Mouse (Mus musculus): Measurements from ENCODE around the gene Cenpn. TPM values are rescaled to one million over a fixed set of nuclear protein-coding genes. Genes with fewer than 3 reads are reported as not detected.
A peak's percentile ranks its signal among the peaks of the same experiment; 100 is the strongest.

Cenpn gene
- polyA plus RNA-seq, 1 experiment from 2014 or later, result 8.8 TPM

DNA sequence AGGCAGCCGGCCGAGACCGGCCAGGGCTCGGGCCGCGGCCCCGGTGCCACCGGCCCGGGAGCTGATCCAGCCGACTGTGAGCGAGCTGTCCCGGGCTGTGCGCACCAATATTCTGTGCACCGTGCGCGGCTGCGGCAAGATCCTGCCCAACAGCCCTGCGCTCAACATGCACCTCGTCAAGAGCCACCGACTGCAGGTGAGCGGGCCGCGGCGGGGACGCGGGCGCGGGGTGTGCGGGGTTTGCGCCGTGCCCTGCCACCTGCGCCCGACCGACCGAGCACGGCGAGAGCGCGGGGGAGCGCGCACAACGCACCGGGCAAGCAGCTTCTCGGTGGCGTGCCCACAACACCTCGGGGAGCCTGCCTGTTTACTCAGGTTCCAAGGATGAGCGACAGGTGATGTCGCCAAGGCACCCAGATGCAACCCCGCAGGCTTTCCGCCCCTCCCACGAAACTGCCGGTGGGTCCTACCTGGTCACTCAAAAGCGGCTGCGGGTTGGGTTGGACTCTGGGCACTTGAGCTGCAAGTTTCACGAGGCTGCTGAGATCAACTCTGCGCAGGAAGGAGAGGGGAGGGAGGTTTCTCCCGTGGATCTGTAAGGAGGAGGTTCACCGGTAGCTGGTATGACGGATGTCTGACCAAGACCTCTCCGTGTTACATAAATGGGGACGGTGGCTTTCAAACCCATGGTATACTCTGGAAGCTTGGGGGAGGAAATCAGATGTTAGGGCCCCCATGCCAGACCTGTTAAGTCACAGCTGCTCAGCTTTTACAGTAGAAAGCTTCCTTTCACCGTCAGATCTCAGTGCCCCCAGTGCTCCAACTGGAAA, 22.2 kb downstream of the Cenpn start:
- peaks cover 25% of the 10 kb centered on the region for H3K4me1 ChIP-seq
- peak; percentile 82 for ATAC-seq (replicated peaks)
- peak overlapping the region; percentile 75 for H3K4me3 ChIP-seq
- H3K9ac ChIP-seq, result peak overlapping the region; percentile 80
- H3K36me3 ChIP-seq (replicated peaks), result no peaks in the 10 kb centered on the region
- no peaks in the 10 kb centered on the region for H3K27me3 ChIP-seq (replicated peaks)
- H3K27ac ChIP-seq, result peak overlapping the region; percentile 74
- WGBS, result under 1% methylated on average over 62 of the region's 62 CpGs
- no peaks in the 10 kb centered on the region for H3K9me3 ChIP-seq
- H3K4me2 ChIP-seq, result peak overlapping the region; percentile 81

DNA sequence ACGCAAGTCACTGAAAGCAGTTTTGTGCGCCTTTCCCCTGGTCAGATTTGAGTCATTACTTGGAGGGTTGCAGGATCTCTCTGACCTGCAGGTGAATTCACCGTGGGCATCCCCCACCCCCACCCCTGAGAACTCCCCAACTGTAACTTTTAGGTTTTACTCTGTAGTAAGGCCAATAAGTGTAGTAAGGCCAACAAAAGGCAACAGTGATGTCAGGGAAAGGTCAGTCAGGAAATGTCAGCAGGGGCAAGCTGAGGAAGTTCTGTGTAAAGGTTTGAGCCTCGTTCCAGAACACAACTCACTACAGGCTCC, 22.8 kb downstream of the Cenpn start:
- Histone ChIP-seq H3K4me1 (peaks cover 25% of the 10 kb centered on the region), H3K9me3 (no peaks in the 10 kb centered on the region), H3K36me3 (replicated peaks) (no peaks in the 10 kb centered on the region), H3K4me3 (peak overlapping the region; percentile 75), H3K4me2 (peak overlapping the region; percentile 81), H3K27me3 (replicated peaks) (no peaks in the 10 kb centered on the region), H3K27ac (no peak overlapping the region), H3K9ac (peak overlapping the region; percentile 80)
- ATAC-seq (replicated peaks), result no peak
- WGBS, result 16% methylated on average over 4 of the region's 4 CpGs

DNA sequence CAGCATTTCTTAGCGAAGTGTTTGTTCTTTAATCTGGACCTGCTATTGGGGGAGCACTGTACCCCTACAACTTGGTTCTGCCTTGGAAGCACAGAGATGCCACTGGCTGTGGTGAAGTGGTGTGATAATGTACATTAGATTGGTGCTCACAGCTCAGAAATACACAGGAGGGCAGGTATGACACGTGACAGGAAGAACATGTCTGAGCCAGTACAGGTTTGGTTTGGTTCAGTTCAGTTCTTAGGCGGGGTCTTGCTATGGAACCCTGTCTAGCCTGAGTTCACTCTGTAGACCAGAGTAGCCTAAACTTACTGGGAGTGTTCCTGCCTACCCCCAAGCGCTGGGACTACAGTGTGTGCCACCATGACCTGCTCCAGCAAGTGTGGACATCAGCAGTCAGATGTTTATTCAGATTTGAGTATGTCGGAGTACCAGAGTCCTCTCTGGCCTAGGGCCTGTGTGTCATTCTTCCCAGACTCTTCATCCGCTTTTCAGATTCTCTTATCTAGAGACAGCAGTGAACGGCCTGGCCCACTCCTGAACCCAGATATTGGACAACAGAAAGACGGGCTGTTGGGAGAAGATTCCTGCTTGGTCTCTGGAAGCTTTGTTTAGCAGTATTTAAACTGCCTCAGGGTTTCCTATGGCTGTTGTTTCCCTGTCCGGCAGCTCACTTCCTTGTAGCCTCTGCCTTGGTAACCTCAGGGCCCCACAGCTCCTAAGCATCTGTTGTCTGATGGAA, 23.8 kb downstream of the Cenpn start:
- Histone ChIP-seq H3K4me1 (peaks cover 25% of the 10 kb centered on the region), H3K4me2 (0 out of 2 replicates have a peak overlapping the region, but pooled peaks have one; percentile 81), H3K36me3 (replicated peaks) (no peaks in the 10 kb centered on the region), H3K9ac (peak overlapping the region; percentile 80), H3K9me3 (no peaks in the 10 kb centered on the region), H3K27ac (no peak overlapping the region), H3K27me3 (replicated peaks) (no peaks in the 10 kb centered on the region), H3K4me3 (no peak overlapping the region)
- no peak for ATAC-seq (replicated peaks)
- 92% methylated on average over 9 of the region's 9 CpGs for WGBS

DNA sequence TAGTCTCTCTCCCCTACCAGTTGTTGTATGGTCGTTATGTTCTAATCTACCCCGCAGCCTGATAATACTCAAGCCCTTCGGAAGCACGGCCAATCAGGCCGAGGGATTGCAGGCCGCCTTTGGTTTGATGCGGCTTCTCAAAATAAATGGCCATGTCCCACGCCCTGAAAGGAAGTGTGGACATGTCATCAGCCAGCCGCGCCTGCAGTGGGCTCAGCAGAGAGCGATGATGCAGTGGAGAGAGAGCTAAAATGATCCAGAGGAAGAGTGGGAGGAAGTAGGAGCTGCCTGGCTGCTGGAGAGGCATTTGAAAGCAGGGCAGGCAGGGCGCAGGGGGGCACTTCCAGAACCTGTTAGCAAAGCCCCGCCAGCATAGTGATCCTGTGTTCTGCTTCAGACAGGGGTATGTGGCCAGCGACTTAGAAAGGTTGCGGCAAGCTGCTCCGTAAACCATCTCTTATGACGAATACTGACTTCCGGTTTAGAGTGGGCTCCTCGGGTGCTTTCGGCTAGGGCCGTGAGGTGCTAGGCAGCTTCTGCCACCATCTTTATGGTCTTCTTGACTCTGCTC, 24.8 kb downstream of the Cenpn start:
- no peaks in the 10 kb centered on the region for H3K9me3 ChIP-seq
- H3K27ac ChIP-seq, result no peak overlapping the region
- no peak overlapping the region for H3K9ac ChIP-seq
- WGBS, result 86% methylated on average over 21 of the region's 21 CpGs
- ATAC-seq (replicated peaks), result no peak
- H3K27me3 ChIP-seq (replicated peaks), result no peaks in the 10 kb centered on the region
- H3K4me1 ChIP-seq, result peaks cover 25% of the 10 kb centered on the region
- no peak overlapping the region for H3K4me2 ChIP-seq
- no peaks in the 10 kb centered on the region for H3K36me3 ChIP-seq (replicated peaks)
- H3K4me3 ChIP-seq, result no peak overlapping the region

DNA sequence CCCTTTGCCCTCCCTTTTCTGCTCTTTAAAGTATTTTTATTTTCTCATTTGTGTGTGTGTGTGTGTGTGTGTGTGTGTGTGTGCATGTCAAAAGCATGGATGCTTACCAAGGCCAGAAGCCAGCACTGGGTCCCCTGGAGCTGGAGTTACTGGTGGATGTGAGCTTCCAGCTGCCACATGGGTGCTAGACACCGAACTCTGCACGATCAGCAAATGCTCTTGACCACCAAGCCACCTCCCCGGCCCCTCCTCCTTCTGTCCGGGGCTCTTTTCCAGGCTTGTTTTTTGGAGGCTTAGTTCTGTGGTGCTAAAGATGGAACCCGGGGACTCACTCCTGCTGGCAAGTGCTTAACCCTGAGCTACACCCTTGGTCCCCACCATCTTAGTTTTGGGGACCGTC, 25.3 kb downstream of the Cenpn start:
- Histone ChIP-seq H3K4me2 (no peak overlapping the region), H3K9ac (no peak overlapping the region)
- WGBS, result 88% methylated on average over 6 of the region's 6 CpGs

DNA sequence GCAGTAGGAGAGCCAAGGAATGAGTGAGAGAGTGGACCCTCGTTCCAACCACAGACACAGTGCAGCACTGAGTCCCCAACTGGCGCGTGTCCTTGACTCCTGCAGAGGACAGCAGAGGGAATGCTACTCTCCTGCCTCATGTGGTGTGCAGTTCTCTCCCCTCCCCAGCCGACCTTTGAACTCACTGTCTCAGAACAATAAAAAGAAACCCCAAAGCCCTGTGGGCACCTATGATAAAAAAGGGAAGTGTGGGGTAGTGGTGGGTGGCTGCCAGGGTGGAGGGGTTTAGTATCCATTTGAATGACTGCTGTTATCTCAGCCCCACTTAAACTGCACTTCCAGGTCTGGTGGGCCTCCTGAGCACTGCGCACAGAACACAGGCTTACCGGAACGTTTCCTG, 26.1 kb downstream of the Cenpn start:
- H3K4me2 ChIP-seq, result no peak overlapping the region
- no peak overlapping the region for H3K27ac ChIP-seq
- H3K9ac ChIP-seq, result no peak overlapping the region
- H3K4me1 ChIP-seq, result peaks cover 25% of the 10 kb centered on the region
- H3K9me3 ChIP-seq, result no peaks in the 10 kb centered on the region
- H3K27me3 ChIP-seq (replicated peaks), result no peaks in the 10 kb centered on the region
- H3K4me3 ChIP-seq, result no peak overlapping the region
- WGBS, result 89% methylated on average over 7 of the region's 7 CpGs
- no peaks in the 10 kb centered on the region for H3K36me3 ChIP-seq (replicated peaks)
- no peak for ATAC-seq (replicated peaks)

More for the DNA sequence above, 25.3 kb downstream of the Cenpn start:
- Histone ChIP-seq H3K27me3 (replicated peaks) (no peaks in the 10 kb centered on the region), H3K9me3 (no peaks in the 10 kb centered on the region), H3K27ac (no peak overlapping the region), H3K36me3 (replicated peaks) (no peaks in the 10 kb centered on the region), H3K4me3 (no peak overlapping the region), H3K4me1 (peaks cover 25% of the 10 kb centered on the region)
- no peak for ATAC-seq (replicated peaks)

DNA sequence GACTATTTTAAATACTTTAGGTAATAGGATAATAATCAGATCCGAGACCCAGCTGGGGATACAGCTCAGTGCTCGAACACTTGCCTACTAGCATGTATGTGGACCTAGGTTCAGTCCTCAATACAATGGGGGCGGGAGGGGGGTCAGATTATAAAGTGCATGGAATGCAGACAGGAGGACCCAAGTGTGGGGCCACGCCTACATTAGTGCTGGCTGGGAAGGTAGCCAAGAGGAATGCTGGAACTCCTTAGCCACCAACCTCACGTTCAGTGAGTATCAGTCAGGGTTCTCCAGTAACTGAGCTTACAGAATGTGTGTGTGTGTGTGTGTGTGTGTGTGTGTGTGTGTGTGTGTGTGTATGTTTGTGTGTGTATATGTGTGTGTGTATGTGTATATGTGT, 29.8 kb downstream of the Cenpn start:
- Histone ChIP-seq H3K9ac (no peak overlapping the region), H3K27ac (no peak overlapping the region), H3K4me1 (peaks cover 2% of the 10 kb centered on the region; the same call in 1 of the 2 replicates), H3K4me3 (no peak overlapping the region), H3K9me3 (no peaks in the 10 kb centered on the region), H3K27me3 (replicated peaks) (no peaks in the 10 kb centered on the region), H3K4me2 (no peak overlapping the region), H3K36me3 (replicated peaks) (peaks cover 23% of the 10 kb centered on the region)
- no peak for ATAC-seq (replicated peaks)
- 73% methylated on average over 5 of the region's 5 CpGs for WGBS

DNA sequence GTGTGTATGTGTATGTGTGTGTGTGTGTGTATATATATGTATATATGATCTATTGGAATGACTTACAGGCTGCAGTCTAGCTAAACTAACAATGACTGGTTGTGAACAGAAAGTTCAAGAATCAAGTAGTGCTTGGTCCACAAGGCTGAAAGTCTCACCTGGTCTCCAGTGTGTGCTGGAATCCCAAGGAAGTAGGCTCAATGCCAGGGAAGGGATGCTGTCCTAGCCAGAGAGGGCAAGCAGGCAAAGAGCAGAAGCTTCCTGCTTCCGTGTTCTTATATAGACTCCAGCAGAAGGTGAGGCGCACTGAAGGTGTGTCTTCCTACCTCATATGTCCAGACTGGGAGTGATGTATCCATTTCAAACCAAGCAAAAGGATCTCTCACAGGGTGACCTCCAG, 30.2 kb downstream of the Cenpn start:
- H3K27me3 ChIP-seq (replicated peaks), result no peaks in the 10 kb centered on the region
- no peaks in the 10 kb centered on the region for H3K4me1 ChIP-seq
- ATAC-seq (replicated peaks), result no peak
- 92% methylated on average over 2 of the region's 2 CpGs for WGBS
- no peak overlapping the region for H3K27ac ChIP-seq
- H3K9me3 ChIP-seq, result no peaks in the 10 kb centered on the region
- H3K36me3 ChIP-seq (replicated peaks), result peaks cover 27% of the 10 kb centered on the region
- H3K4me3 ChIP-seq, result no peak overlapping the region
- no peak overlapping the region for H3K4me2 ChIP-seq
- no peak overlapping the region for H3K9ac ChIP-seq

DNA sequence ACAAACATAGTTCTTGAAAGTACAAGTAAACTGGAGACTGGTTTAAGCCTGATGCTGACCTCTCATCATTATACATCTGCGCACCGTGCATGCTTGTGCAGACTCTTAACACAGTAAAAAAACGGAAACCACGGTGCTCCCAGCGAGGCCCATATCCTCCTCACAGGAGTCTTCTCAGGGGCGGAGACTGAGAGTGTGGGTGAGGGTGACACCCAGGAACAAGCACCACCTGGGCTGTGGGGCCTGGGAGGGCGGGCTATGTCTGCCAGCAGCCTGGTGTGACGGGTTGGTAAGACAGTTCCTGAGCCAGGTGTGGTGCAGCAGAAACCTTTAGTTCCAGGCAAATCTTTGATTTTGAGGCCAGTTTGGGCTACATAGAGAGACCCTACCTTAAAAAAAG, 30.9 kb downstream of the Cenpn start:
- H3K4me3 ChIP-seq, result no peak overlapping the region
- no peak overlapping the region for H3K4me2 ChIP-seq
- no peaks in the 10 kb centered on the region for H3K27me3 ChIP-seq (replicated peaks)
- H3K4me1 ChIP-seq, result no peaks in the 10 kb centered on the region
- no peak overlapping the region for H3K9ac ChIP-seq
- no peak for ATAC-seq (replicated peaks)
- no peak overlapping the region for H3K27ac ChIP-seq
- H3K36me3 ChIP-seq (replicated peaks), result peaks cover 33% of the 10 kb centered on the region
- WGBS, result 94% methylated on average over 8 of the region's 8 CpGs
- H3K9me3 ChIP-seq, result no peaks in the 10 kb centered on the region

DNA sequence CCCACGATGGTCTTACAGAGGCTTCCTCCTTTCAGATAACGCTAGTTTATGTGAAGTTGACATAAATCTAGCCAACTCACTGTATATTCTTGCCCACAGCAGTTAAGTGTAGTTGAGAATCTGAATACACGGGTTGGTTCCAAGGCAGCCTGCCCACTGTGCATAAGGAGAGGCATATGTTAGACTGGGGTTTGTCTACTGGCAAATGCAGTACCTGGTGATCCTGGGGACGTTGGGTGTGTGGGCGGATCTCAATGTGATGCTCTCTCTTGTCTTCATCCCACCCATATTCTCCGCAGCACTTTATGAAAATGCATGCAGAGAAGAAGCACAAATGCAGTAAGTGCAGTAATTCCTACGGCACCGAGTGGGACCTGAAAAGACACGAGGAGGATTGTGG, 32.9 kb downstream of the Cenpn start:
- peaks cover 46% of the 10 kb centered on the region for H3K36me3 ChIP-seq (replicated peaks)
- WGBS, result 94% methylated on average over 9 of the region's 9 CpGs
- ATAC-seq (replicated peaks), result no peak

DNA sequence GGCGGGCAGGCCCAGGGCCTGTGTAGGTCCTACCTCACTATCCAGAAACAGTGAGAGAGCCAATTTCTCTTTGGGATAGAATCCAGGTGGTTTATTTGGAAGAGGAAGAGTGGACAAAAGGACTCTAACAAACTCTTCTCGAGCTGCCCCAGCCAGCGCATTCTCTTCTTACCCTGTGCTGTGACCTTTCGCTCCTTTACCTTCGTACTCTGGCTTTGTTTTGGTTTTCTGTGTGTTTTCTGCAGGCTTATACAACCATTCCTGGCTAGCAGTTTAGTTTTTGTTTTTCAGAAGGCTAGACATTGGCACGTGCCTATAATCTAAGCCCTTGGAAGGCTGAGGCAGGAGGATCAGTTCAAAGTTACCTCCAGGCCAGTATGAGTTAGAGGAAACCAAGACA, 48.0 kb downstream of the Cenpn start:
- Histone ChIP-seq H3K4me3 (no peak overlapping the region), H3K36me3 (replicated peaks) (no peaks in the 10 kb centered on the region), H3K9ac (no peak overlapping the region), H3K9me3 (no peaks in the 10 kb centered on the region), H3K4me2 (no peak overlapping the region), H3K27ac (no peak overlapping the region), H3K27me3 (replicated peaks) (no peaks in the 10 kb centered on the region), H3K4me1 (no peaks in the 10 kb centered on the region)
- ATAC-seq (replicated peaks), result no peak
- WGBS, result 85% methylated on average over 6 of the region's 6 CpGs

More for the DNA sequence above, 32.9 kb downstream of the Cenpn start:
- Histone ChIP-seq H3K9ac (no peak overlapping the region), H3K9me3 (no peaks in the 10 kb centered on the region), H3K4me1 (no peaks in the 10 kb centered on the region), H3K27me3 (replicated peaks) (no peaks in the 10 kb centered on the region), H3K4me2 (no peak overlapping the region), H3K27ac (no peak overlapping the region), H3K4me3 (no peak overlapping the region)

DNA sequence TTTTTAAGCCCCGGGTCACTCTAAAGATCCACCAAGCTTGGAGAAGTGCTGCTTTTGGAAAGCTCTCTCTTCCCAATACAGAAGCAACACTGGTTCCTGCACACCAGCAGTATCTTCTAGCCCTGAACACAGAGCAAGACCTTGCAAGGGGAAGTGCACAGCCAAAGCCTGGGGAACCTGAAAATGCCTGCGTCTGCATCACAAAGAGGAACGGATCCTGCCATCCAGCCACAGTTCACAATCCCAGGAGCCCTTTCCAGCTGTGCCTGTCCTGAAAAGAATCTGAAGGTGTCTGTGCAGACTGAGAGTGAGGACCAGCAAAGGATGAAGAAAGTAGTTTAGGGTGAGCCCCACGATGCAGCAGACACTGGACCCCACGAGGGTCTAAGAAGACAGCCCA, 53.5 kb downstream of the Cenpn start:
- no peak for ATAC-seq (replicated peaks)
- peaks cover 12% of the 10 kb centered on the region for H3K4me1 ChIP-seq
- H3K36me3 ChIP-seq (replicated peaks), result no peaks in the 10 kb centered on the region
- no peak overlapping the region for H3K4me2 ChIP-seq
- no peak overlapping the region for H3K4me3 ChIP-seq
- WGBS, result 32% methylated on average over 5 of the region's 5 CpGs
- H3K9ac ChIP-seq, result no peak overlapping the region
- H3K9me3 ChIP-seq, result no peaks in the 10 kb centered on the region
- no peaks in the 10 kb centered on the region for H3K27me3 ChIP-seq (replicated peaks)
- H3K27ac ChIP-seq, result no peak overlapping the region
